Mouse (Mus musculus) left cerebral cortex, postnatal 36 days (tissue): ENCODE results near the gene Ptprn2. TPM values are rescaled to one million over a fixed set of nuclear protein-coding genes. Genes with fewer than 3 reads are reported as not detected.

Experiments used
- DNase-seq, 2 experiments: peaks; one replicate each; pipeline ENCODE4 v3.0.0; 2021 to 2022; ENCODE audit warnings: low spot score in 2 of 2, mixed read lengths in 1 of 2
- intact Hi-C: fragments of 180-260 bp; cut with DNase I; formaldehyde crosslinking; loops from one replicate; pipeline ENCODE4 v1.15.1; 2025
- total RNA-seq, 2 experiments: library from RNA; stranded (reverse); gene quantifications; 2 replicates each; pipeline ENCODE4 v1.2.3; 2021

Ptprn2 gene
- total RNA-seq, 2 experiments from 2014 or later: 356 to 375 TPM

DNA sequence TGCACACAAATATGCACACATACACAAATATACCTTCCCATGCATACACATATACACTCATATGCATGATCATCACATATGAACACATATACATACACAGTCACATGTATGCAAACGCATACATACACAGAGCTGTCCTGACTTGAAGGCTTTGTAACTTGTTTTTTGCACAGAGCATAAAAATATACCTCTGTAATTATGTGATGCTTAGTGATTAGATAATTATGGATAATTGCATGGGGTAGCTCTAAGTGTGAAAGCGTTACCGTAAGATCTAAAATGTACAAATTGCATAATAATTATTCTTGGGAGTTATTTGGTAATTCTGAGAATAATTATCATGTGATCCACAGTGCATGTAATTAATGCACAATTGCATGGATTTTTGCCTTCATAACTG, 337.8 kb downstream of the Ptprn2 start:
- DNase-seq: no peak
- intact Hi-C loops: no loop called here

DNA sequence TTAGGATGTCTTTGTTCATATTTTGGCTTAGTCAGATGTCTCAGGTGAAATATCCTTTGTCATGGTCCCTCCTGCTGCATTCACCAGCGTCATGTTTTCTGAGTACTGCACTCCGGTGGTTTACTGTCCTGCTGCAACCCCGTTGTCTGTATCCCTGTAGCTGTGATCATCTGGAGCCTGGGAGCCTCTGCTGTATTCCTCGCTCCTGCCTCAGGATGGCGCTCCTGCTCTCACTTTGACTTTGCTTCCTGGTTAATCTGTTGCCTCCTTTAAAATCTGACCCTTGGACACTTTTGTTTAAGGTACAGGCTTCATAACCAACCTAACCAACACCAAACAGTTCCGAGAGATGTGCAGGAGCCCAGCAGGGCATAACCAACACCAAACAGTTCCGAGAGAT, 342.2 kb downstream of the Ptprn2 start:
- DNase-seq: no peak
- intact Hi-C loops: no loop called here

GRCm38 (mm10) chr12:116838611-116839192, 353.2 kb downstream of the Ptprn2 start:
- intact Hi-C loops: no loop called here
- no peak for DNase-seq

DNA sequence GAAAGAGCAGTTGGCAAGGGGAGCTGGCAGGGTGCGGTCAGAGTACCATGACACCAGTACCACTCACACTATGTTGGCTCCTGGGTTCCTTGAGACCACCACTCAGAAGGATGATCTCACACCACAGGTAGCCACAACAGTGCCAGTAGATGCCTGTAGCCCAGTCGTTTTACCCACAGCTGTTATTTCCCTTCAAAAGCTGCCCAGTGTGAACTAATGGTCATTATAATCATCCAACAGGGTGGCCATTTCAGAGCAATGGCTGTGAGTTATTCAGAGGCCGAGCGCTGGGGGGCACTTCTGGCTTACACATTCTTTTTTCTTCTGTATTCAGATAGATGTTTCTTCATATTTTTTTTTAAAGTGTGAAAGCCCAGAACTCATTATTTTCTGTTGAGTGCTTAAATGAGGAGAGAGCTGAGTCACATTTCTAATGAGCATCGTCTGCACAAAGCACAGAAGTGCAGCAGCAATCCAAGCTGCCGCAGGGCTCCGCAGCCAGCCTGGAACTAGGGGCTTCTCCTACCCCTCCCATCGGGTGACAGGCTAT, 357.3 kb downstream of the Ptprn2 start:
- DNase-seq: no peak
- intact Hi-C loops: loop anchor here (10.0 kb wide), 1 partner anchor 512 kb away; no protein-coding TSS in a partner anchor

DNA sequence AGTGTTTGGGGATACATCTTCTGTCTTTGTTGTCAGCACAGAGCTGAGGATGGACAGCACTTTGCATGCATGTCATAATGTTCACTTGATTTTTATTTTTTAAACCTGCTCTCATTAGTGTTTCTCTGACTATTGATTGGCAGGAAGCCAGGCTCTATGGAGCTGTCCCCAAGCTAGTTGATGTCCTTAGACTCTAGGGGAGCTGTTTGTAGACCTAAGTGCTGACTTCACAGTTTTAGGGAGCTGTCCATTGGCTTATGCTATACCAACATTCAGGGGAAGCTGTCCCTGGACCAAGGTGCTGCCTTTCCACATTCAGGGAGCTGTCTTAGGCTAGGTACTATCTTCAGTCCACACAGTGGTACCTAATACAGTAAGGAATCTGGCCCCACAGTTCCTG, 360.7 kb downstream of the Ptprn2 start:
- DNase-seq: no peak
- intact Hi-C loops: loop anchor here (10.0 kb wide), 1 partner anchor 509 kb away; no protein-coding TSS in a partner anchor

DNA sequence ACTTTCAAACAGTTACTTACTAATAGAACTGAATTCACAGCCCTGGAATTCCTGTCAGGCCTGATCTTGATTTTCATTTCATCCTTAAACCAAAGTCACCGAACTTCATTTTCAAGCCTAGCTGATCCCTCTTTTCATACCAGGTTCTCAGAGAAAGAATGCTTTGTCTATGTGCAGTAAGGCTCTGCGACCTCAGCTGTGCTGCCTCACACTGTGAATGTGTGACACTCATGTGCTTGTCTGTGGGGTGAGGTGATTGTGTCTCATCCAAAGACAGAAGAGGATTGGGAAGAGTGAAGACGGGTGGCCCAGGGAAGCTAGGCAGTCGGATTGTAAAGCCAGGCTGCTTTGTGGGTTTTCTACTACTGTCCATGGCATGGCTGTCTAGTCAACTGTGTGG, 361.5 kb downstream of the Ptprn2 start:
- intact Hi-C loops: loop anchor here (10.0 kb wide), 1 partner anchor 508 kb away; no protein-coding TSS in a partner anchor
- no peak for DNase-seq

DNA sequence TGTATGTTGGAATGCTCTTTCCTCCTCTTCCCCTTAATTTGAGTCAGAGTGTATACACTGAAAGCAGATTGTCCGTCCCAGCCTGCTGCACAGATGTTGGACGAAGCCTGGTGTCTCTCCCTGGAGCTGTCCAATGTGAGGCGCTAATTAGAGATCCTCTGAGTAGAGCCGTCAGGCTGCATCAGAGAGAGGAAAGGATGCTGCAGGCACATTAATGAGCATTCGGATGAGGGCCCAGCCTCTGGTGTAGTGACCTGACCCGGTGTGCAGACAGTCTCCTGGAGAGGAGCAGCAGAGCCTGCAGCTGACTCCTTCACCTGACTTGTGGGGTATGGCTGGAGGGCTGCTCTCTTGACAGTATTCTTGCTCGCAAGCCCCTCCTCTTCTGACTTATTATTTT, 370.8 kb downstream of the Ptprn2 start:
- intact Hi-C loops: no loop called here
- no peak for DNase-seq

DNA sequence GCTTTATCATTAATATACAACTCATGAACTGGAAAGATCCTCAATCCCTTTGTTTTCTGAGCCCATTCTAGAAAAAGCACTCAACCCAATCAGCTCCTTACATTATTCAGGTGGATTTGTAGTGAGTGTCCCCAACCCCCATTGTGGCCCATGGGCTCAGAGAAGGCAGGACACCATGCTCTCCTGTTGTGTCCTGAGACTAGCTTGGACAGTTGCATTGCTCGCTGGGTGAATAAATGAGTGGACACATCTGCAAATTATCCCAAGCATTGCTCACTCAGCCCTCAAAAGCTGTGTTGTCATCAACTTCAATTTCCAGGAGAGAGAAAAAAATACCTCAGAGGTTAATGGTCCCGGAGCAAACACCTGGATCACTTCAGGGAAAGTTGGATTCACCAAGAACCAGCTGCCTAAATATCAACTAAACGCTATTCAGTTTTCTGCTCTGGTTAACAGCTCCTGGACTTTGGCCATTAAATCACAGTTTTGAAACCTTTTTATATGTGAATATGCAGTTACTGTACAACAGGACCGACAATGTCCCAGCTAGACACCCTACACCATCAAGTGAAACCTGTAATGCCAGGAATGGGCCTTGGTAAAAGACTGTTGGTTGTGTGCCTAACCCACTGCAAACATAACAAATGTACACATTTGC, 376.0 kb downstream of the Ptprn2 start:
- intact Hi-C loops: no loop called here
- DNase-seq: no peak

- intact Hi-C loops: no loop called here
- no peak for DNase-seq
These were observed 377.9 kb downstream of the Ptprn2 start for GRCm38 (mm10) chr12:116863291-116863899.

GRCm38 (mm10) chr12:116873866-116874585, 388.5 kb downstream of the Ptprn2 start:
- DNase-seq: no peak
- intact Hi-C loops: no loop called here

DNA sequence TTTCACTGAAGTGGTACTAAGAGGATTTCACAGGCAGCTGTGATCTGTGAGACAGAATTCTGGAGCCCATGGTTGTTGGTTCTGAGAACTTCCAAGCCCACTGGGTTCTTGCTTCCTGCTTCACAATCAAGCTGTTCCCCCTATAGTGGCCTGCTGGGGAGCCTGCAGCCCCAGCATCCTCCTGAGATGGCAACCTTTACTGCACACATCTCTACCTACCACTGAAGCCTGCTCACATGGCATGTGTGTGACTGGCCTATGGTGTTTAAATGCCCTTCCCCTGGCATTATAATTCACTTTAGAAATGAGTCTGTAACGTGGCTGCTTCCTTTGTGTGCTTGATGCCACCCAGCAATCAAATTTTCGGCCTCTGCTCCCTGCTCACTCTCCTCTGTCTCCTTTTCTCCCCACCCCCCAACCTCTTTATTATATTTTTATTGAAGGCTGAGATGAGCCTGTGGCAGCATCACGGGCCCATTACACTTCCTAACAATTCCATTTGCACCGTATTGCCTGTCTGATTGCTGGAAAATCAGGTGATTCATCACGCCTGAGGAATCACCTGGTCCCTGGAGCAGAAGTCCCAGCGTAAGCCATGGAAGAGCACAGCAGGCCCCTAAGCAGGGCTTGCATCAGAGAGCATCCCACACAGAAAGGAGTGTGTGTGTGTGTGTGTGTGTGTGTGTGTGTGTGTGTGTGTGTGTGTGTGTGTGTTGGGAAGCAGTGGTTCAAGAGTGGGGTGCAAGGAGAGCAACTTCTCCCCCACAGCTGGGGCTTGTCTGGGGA, 402.2 kb downstream of the Ptprn2 start:
- no peak for DNase-seq
- intact Hi-C loops: no loop called here

DNA sequence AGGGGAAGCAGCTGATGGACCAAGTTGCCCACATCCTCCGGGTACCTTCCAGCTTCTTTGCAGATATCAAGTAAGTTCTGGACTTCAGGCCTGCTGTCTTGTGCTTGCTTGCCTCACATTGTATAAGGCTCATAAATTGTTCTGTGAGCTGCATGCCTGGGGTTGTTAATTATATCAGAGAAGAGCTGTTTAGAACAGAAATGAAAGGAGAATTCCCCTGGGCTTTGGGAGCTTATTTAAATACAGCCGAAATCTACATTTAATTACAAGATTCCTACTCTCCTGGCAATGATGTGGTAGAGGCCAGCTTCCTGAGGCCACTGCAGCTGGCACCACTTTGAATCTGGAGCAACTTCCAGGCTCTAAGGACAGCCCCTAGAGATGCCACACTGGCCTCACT, 403.3 kb downstream of the Ptprn2 start:
- intact Hi-C loops: no loop called here
- DNase-seq: no peak

DNA sequence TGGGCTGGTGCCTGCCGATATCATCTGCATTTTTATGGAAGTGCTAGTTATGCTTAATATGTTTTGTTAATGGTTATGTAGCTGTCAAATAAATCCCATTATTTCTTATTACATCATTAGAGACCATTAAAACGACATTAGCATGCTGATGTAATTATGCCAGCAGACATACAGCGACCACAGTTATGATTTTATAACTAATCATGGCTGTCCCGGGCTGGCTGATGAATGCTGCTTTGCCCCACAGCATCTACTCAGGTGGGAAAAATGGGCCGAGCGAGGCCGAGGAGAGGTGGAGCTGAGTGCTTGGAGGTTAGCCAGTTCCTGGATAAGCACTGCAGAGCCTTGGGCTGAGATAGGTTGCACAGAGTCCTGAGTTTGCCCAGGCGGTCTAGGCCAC, 407.1 kb downstream of the Ptprn2 start:
- DNase-seq: no peak
- intact Hi-C loops: no loop called here

DNA sequence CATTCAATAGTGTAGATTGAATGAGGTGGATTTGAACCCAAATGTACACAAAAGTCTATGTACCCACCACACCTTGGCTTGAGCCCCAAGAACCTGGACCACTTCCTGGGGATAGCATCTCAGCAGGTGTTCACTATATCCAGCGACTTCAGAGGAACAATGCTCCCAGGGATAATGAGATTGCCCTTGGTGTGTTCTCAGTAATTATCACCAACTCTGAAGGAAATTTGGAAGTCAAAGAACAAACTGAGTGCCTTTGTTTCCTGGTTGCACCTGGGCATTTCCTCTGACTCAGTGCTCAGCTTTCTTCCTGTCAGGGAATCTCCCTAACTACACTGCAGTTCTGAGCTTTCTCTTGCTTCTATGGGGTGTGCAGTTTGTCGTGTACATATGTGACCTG, 411.1 kb downstream of the Ptprn2 start:
- intact Hi-C loops: no loop called here
- DNase-seq: no peak

DNA sequence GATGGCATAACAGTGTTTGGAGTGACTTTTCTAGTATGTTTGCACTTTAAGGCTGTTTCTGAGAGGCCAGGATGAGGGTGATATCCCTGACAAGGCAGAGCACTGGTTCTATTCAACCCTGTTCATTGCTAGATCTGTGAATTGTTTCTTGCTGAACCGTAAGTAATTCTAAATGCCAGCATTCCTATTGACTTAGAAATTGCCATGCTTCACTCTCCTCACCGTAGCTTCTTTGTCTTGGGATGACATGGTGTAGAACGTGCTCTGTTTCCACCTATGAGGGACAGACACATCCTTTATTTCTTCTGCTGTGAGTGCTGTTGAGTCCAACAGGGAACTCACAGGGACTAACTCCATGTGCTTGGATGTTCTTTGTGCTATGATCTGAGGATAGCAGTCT, 416.3 kb downstream of the Ptprn2 start:
- DNase-seq: no peak
- intact Hi-C loops: no loop called here

- peak in 1 of 2 experiments; percentile 42 for DNase-seq
- intact Hi-C loops: no loop called here
These were observed 421.9 kb downstream of the Ptprn2 start for GRCm38 (mm10) chr12:116907424-116907823.

GRCm38 (mm10) chr12:116908668-116909067, 423.1 kb downstream of the Ptprn2 start:
- intact Hi-C loops: no loop called here
- peak in 1 of 2 experiments; percentile 38 for DNase-seq

GRCm38 (mm10) chr12:116916776-116917175, 431.3 kb downstream of the Ptprn2 start:
- intact Hi-C loops: no loop called here
- no peak for DNase-seq

DNA sequence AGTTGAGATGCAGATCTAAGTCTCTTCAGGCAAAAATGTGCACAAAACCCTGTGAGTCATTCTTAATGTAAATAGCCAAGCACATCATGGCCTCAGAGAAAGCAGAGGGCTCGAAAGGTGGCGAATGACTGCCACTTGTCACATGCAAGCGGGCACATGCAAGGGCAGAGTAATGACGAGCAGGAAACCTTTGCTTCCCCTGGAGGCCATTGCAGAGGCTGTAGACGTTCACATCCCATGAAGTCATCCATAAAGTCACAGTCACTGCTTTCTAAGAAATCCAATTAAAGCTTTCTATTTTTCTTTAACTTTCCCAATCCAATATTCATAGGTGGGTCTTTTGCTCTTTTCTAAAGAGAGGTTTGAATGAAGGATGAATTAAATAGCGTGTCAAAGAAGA, 433.7 kb downstream of the Ptprn2 start:
- intact Hi-C loops: no loop called here
- DNase-seq: no peak
